Mouse (Mus musculus) embryonic fibroblast, embryonic 13.5 days (primary cell): ENCODE results near the gene Cadm1.

Experiments
- CTCF ChIP-seq: IDR thresholded peaks from 2 replicates; pipeline ENCODE4 v1.5.1; 2011; ENCODE audit warnings: mild to moderate bottlenecking, control low read depth, low read length, moderate library complexity, borderline replicate concordance; ENCODE audit not compliant: insufficient read depth
- POLR2A ChIP-seq: IDR thresholded peaks from 2 replicates; pipeline ENCODE4 v1.6.1; 2011; ENCODE audit warnings: low read depth, mild to moderate bottlenecking, control low read depth, low read length, moderate library complexity

DNA sequence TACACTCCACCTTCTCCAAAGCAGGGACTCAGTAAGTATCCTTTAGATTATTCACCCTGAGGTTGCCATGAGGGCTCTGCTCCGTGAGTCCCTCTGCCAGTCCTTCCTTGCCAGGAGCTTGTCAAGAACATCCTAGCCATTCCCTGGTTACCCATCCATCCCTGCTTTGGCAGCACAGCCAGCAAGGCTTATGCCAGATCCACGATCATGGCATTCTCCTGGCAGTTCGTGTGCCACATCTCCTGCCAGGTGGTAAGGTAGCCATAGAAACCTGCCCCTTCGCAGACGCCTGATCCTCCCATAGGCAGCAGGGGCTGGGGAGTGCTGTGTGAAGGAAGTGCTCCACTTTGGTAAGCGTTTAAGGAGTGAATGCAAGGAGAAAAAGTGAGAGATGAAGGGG is 313.4 kb downstream of the Cadm1 start:
- TF ChIP-seq CTCF = no peak
- TF ChIP-seq POLR2A = no peak
